Mouse (Mus musculus) midbrain, embryonic 14.5 days (tissue): ENCODE measurements around the gene H1fx. TPM values are rescaled to one million over a fixed set of nuclear protein-coding genes. Genes with fewer than 3 reads are reported as not detected.
A peak's percentile ranks its signal among the peaks of the same experiment; 100 is the strongest.
"Not testable (repeated sequence)": the region's sequence is repeated elsewhere in the genome, so short reads cannot be mapped to it uniquely, and the experiment has no call there.

Experiments used
- ATAC-seq: fragments of 200-750 bp; cut with Nextera tagmentation; 2 replicates; pipeline ENCODE4 v1.8.0; 2017; ENCODE audit warnings: moderate number of reproducible peaks, moderate library complexity; ENCODE audit not compliant: low FRiP score, low TSS enrichment
- DNase-seq: peaks from one replicate; pipeline ENCODE4 v3.0.0-alpha.2; 2015
- H3K27ac ChIP-seq: fragments of 300-500 bp; sonication (generic); replicated peaks from 2 replicates; pipeline ENCODE4 v1.5.1; 2014; ENCODE audit warnings: mild to moderate bottlenecking, low read depth, low read length, moderate library complexity
- H3K27me3 ChIP-seq: fragments of 300-500 bp; sonication (generic); 2 replicates; pipeline ENCODE4 v1.6.1; 2014; ENCODE audit warnings: low read length, control low read depth, mixed read lengths; ENCODE audit not compliant: control insufficient read depth, insufficient read depth
- H3K36me3 ChIP-seq: fragments of 300-500 bp; sonication (generic); 2 replicates; pipeline ENCODE4 v1.6.1; 2014; ENCODE audit warnings: low read length, control low read depth; ENCODE audit not compliant: control insufficient read depth, insufficient read depth
- H3K4me1 ChIP-seq: fragments of 300-500 bp; sonication (generic); 2 replicates; pipeline ENCODE4 v1.6.1; 2014; ENCODE audit warnings: mild to moderate bottlenecking, antibody characterized with exemption, low read length, control low read depth; ENCODE audit not compliant: control insufficient read depth, insufficient read depth
- H3K4me2 ChIP-seq: fragments of 300-500 bp; sonication (generic); 2 replicates; pipeline ENCODE4 v1.6.1; 2014; ENCODE audit warnings: mild to moderate bottlenecking, low read length, moderate library complexity
- H3K4me3 ChIP-seq: fragments of 300-500 bp; sonication (generic); replicated peaks from 2 replicates; pipeline ENCODE4 v1.5.1; 2014; ENCODE audit warnings: low read depth, low read length
- H3K9ac ChIP-seq: fragments of 300-500 bp; sonication (generic); replicated peaks from 2 replicates; pipeline ENCODE4 v1.6.1; 2014; ENCODE audit warnings: mild to moderate bottlenecking, low read length, moderate library complexity
- H3K9me3 ChIP-seq: fragments of 300-500 bp; sonication (generic); 2 replicates; pipeline ENCODE4 v1.6.1; 2016; ENCODE audit warnings: low read length, control low read depth, mixed read lengths; ENCODE audit not compliant: control insufficient read depth
- WGBS: fragments of 180-500 bp; shearing (Covaris S2); extraction: QIAGEN DNeasy Blood & Tissue Kit; methylation state at CpG from one replicate; pipeline ENCODE4 v1.1.7; 2014; 5-methylcytosine and 5-hydroxymethylcytosine counted together
- microRNA-seq: library from miRNA; unstranded; fragments of <30 nt; microRNA quantifications from one replicate; pipeline ENCODE4, GENCODE M21; 2016
- polyA plus RNA-seq: library from polyadenylated mRNA; unstranded; fragments of >200 nt; fragmentation: Nextera tagmentation; extraction: Ambion mirVana; gene quantifications from 2 replicates; pipeline ENCODE4 v1.2.1, GENCODE M21; 2014

The H1fx gene
- polyA plus RNA-seq, 1 experiment from 2014 or later, result 27.6 TPM

DNA sequence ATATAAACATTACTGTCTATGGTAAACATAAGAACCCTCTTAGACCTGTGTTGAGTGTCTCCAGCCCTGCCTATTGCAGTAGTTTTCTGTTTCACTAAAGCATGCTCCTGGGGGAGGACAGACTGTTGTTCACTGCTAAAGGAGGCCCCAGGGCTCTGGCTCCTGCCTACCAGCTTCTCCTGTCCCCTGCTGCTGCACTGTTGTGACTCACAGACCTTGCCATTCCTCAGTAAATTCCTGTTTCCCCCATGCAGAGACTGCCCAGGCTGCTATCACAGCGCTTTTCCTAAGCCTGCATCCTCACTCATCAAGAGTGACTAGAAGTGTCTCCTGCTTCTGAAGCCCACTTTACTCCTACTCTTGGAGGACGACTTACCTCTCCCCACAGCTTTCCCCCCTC is 11.4 kb downstream of the H1fx start:
- Histone ChIP-seq H3K27me3 (no peaks in the 10 kb centered on the region), H3K9me3 (no peaks in the 10 kb centered on the region), H3K27ac (no peak overlapping the region), H3K36me3 (no peaks in the 10 kb centered on the region), H3K9ac (no peak overlapping the region), H3K4me3 (no peak overlapping the region), H3K4me2 (no peak overlapping the region), H3K4me1 (no peaks in the 10 kb centered on the region)
- WGBS, result 11% methylated on average over 2 of the region's 2 CpGs
- ATAC-seq (no peak), DNase-seq (no peak)

GRCm38 (mm10) chr6:87962457-87962856 is 19.0 kb downstream of the H1fx start:
- not testable (repeated sequence) for DNase-seq, H3K36me3 ChIP-seq, H3K9me3 ChIP-seq, H3K4me3 ChIP-seq, ATAC-seq, H3K9ac ChIP-seq, H3K4me2 ChIP-seq, H3K27me3 ChIP-seq, H3K27ac ChIP-seq, H3K4me1 ChIP-seq
- WGBS, result 65% methylated on average over 4 of the region's 4 CpGs

GRCm38 (mm10) chr6:87942179-87942578 is 39.3 kb downstream of the H1fx start:
- H3K4me2 ChIP-seq, result no peak overlapping the region
- H3K27me3 ChIP-seq, result no peaks in the 10 kb centered on the region
- no peak overlapping the region for H3K27ac ChIP-seq
- no peak overlapping the region for H3K9ac ChIP-seq
- ATAC-seq (no peak), DNase-seq (no peak)
- H3K4me3 ChIP-seq, result no peak overlapping the region
- peaks cover 3% of the 10 kb centered on the region; the same call in 1 of the 2 replicates for H3K4me1 ChIP-seq
- WGBS, result 87% methylated on average over 7 of the region's 7 CpGs
- H3K9me3 ChIP-seq, result no peaks in the 10 kb centered on the region
- H3K36me3 ChIP-seq, result no peaks in the 10 kb centered on the region

DNA sequence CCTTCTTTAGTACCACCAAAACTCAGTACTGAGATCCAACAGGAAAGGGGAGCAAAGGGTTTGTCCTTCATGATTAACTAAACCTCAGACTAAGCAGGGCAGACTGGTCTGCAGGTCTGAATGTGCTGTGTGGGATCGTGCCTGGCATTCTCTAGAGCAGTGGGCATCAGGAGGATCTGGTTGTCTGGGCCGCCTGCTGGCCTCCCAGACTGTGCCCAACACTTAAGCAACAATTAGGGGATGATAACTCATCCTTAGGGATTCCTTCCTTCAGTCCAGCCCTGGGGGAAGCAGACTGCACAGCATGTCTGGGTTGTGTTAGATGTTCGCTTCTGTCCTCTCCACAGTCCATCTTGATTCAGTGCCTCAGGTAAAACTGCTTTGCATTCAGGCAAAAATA is 42.5 kb downstream of the H1fx start:
- no peak overlapping the region for H3K9ac ChIP-seq
- ATAC-seq (no peak), DNase-seq (no peak)
- H3K4me1 ChIP-seq, result peaks cover 3% of the 10 kb centered on the region; the same call in 1 of the 2 replicates
- H3K9me3 ChIP-seq, result no peaks in the 10 kb centered on the region
- H3K4me3 ChIP-seq, result no peak overlapping the region
- peaks cover 27% of the 10 kb centered on the region for H3K36me3 ChIP-seq
- no peak overlapping the region for H3K27ac ChIP-seq
- no peak overlapping the region for H3K4me2 ChIP-seq
- no peaks in the 10 kb centered on the region for H3K27me3 ChIP-seq
- 79% methylated on average over 3 of the region's 3 CpGs for WGBS

DNA sequence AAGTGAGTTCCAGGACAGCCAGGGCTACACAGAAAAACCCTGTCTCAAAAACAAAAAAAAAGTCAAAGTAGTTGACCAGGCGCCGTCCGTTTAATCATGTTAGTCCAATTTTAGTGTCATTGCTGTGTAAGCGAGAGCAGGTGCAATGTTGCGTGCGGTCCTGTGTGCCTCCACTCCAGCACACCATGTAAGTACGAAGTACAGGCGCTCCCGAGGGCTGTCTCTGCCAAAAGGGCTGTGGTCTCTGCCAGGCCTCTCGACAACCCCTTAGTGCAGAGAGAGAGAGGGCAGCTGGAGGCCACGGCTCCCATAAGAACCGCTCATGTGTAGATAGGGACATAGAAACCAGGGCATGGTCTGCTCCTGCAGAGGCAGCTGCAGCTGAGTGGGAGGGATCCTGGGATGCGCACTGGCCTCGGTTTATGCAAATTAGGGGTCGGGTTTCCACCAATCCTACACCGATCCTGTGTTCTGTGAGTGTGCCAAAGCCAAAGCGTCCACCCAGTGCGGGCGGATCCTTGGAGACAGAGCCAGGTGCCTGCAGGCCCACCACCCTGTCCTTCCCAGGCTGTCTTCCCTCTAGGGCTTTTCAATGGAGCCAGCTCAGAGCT is 44.2 kb downstream of the H1fx start:
- Histone ChIP-seq H3K9me3 (no peaks in the 10 kb centered on the region), H3K9ac (0 out of 2 replicates have a peak overlapping the region, but pooled peaks have one; percentile 0), H3K4me2 (no peak overlapping the region), H3K36me3 (peaks cover 40% of the 10 kb centered on the region), H3K27me3 (no peaks in the 10 kb centered on the region), H3K4me3 (no peak overlapping the region), H3K27ac (peak overlapping the region; percentile 57; the same call in 1 of the 2 replicates), H3K4me1 (peaks cover 3% of the 10 kb centered on the region; the same call in 1 of the 2 replicates)
- peak; percentile 75 for DNase-seq
- peak; percentile 70 for ATAC-seq
- 35% methylated on average over 19 of the region's 19 CpGs for WGBS

- Histone ChIP-seq H3K27me3 (no peaks in the 10 kb centered on the region), H3K9me3 (no peaks in the 10 kb centered on the region), H3K4me3 (no peak overlapping the region), H3K36me3 (peaks cover 47% of the 10 kb centered on the region), H3K9ac (no peak overlapping the region), H3K27ac (no peak overlapping the region), H3K4me1 (peaks cover 3% of the 10 kb centered on the region; the same call in 1 of the 2 replicates), H3K4me2 (no peak overlapping the region)
- ATAC-seq (no peak), DNase-seq (no peak)
- 90% methylated on average over 5 of the region's 5 CpGs for WGBS
Observed at GRCm38 (mm10) chr6:87935037-87935436, 46.4 kb downstream of the H1fx start.

Small RNA genes within 50 kb of the gene (microRNA-seq; reads per million reads assigned to microRNA genes)
- 0.44 reads per million for gene Gm47286

Other genes with a start within 250 kb of the H1fx start
- 0.59 and 0.66 TPM in 2 replicates for gene Gp9, start 203.6 kb downstream of the H1fx start, polyA plus RNA-seq
- gene Rab43, start 169.5 kb downstream of the H1fx start, polyA plus RNA-seq, result 9.2 and 9.8 TPM in 2 replicates
- gene Gm45140, start 145.8 kb downstream of the H1fx start, polyA plus RNA-seq, result 2.0 and 4.6 TPM in 2 replicates
- 21.9 and 23.9 TPM in 2 replicates for gene Isy1, start 142.8 kb downstream of the H1fx start, polyA plus RNA-seq
- gene Cnbp, start 130.5 kb downstream of the H1fx start, polyA plus RNA-seq, result 553 and 588 TPM in 2 replicates
- gene Copg1, start 93.8 kb downstream of the H1fx start, polyA plus RNA-seq, result 161 and 185 TPM in 2 replicates
- 40.5 and 42.3 TPM in 2 replicates for gene Hmces, start 67.7 kb downstream of the H1fx start, polyA plus RNA-seq
- 328 and 378 TPM in 2 replicates for gene Rab7, start 63.6 kb upstream of the H1fx start, polyA plus RNA-seq
- 251 and 290 TPM in 2 replicates for gene Rpn1, start 102.8 kb upstream of the H1fx start, polyA plus RNA-seq
- gene Gata2, start 212.3 kb upstream of the H1fx start, polyA plus RNA-seq, result 15.4 and 23.0 TPM in 2 replicates
- not detected in 2 replicates for gene Dnajb8, start 240.6 kb upstream of the H1fx start, polyA plus RNA-seq